Mouse (Mus musculus) urinary bladder, postnatal 4 days (tissue): ENCODE results near the gene Samd4b.

ENCODE experiments used
- DNase-seq, 2 experiments: peaks; one replicate each; pipeline ENCODE4 v3.0.0; 2021 to 2022; ENCODE audit warnings: low spot score in 2 of 2

Samd4b gene

DNA sequence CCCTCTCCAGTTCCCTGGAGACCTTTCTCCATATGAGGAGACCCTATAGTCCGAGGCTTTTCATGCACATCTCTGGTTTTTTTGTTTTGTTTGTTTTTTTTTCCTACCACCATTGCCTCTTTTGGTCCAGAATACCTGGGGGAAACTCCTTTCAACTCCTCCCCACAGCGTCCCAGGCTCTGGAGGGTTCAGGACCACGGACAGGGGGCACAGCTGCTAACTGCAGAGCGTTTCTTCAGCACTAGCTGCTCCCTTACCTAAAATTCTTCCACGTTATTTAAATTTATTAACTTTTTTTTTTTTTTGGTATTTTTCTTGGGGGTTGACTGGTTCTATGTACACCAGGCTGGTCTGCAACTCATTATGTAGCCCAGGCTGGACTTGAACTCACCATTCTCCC, 92.4 kb downstream of the Samd4b start:
- DNase-seq = no peak

DNA sequence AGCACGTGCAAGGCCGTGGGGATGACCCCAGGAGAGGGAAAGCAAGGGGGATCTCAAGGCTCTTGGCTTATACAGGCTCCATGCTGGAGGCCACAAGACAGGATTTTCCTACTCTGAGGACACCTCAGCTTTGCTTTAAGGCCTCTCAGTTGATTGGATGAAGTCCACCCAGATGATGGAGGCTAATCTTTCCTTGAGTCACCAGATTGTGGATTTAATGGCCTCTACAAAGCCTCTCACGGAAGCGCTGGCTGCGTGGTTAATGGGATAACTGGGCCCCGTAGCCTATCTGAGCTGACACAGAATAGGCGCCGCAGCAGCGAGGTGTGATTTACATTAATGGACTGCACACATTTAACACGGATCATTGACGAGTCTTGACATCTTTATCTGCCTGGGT, 102.5 kb downstream of the Samd4b start:
- no peak for DNase-seq

DNA sequence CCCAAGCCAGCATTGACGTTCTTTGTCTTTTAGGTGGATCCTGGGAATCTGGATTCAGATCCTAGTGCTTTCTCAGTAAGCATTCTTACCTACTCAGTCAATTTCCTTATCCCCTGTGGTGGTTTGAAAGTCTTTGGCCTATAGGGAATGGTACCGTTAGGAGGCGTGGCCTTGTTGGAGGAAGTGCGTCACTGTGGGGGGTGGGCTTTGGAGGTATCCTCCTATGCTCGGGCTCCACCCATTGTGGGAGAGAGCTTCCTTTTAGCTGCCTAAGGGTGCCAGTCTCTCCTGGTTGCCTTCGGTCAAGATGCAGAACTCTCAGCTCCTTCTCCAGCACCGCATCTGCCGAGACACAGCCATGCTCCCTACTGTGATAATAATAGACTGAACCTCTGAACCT, 105.6 kb downstream of the Samd4b start:
- DNase-seq = no peak

DNA sequence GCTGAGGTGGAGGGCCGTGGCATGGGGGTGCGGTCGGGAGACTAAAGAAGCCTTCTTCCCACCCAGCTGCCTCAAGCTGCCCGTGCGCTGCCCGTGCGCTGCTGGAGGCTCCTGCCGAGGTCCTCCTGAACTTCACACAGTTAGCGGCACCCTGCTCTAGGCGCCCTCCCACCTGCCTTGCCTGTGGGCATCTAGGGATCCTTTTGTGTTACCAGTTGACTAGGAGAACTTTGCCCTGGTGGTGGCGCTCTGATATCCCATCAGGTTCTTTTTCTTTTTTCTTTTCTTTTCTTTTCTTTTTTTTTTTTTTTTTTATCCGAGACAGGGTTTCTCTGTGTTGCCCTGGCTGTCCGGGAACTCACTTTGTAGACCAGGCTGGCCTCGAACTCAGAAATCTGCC, 107.0 kb downstream of the Samd4b start:
- no peak for DNase-seq

- peak in 1 of 2 experiments; percentile 62 for DNase-seq
Observed at GRCm38 (mm10) chr7:28490410-28490809, 107.5 kb downstream of the Samd4b start.

GRCm38 (mm10) chr7:28488030-28488491, 109.9 kb downstream of the Samd4b start:
- DNase-seq = no peak

GRCm38 (mm10) chr7:28484192-28484591, 113.8 kb downstream of the Samd4b start:
- no peak for DNase-seq

DNA sequence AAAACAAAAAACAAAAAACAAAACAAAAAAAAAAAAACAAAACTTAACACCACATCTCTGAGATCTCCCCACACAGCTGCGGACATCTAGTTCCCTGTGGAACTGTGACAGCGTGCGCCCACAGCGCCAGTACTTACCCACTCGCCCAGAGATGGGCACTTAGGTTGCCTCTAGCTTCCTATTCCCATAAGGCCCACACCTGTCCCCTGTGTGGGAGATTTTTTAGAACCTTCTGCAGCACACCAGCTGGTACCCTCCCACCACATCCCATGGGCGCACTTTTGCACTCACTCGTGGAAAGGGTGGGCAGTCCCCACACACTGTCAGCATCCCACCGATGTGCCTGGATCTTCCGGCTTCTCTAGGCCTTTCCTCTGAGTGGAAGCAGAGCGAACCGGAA, 115.1 kb downstream of the Samd4b start:
- DNase-seq = no peak

DNA sequence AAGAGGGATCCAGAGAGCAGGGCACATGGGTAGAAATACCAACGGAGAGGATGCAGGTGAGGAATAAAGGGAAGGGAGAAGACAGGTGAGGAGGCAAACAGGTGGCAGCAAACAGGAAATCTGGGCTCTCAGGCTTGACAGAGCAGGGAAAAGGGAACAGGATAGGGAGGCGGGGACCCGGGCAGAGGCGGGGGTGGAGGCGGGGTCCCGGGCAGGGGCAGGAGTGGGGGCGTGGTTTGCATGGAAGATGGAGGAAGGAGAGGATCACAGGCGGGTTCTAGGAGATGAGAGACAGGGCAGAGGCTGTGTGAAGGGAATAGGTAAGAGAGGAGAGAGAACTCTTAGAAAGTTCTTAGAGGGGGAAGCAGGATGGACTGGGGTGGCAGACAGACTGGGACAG, 119.1 kb downstream of the Samd4b start:
- no peak for DNase-seq

- DNase-seq = no peak
Observed at GRCm38 (mm10) chr7:28477363-28477762, 120.6 kb downstream of the Samd4b start.

GRCm38 (mm10) chr7:28476191-28476590, 121.8 kb downstream of the Samd4b start:
- DNase-seq = no peak

GRCm38 (mm10) chr7:28467213-28467751, 130.7 kb downstream of the Samd4b start:
- peak; percentile 51 to 66 for DNase-seq

DNA sequence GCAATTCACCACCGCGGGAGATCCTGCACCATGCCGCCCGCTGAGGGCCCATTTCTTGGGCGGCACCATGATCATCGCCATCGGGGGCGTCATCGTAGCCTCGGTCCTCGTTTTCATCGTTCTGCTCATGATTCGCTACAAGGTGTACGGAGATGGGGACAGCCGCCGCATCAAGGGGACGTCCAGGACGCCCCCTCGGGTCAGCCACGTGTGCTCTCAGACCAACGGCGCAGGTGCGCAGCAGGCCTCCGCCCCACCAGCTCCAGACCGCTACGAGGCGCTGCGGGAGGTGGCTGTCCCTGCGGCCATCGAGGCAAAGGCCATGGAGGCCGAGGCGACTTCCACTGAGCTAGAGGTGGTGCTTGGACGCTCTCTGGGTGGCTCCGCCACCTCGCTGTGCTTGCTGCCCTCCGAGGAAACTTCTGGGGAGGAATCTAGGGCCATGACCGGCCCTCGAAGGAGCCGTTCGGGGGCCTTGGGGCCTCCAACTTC, 131.2 kb downstream of the Samd4b start:
- no peak for DNase-seq

- DNase-seq = peak; percentile 69 to 71
Observed at GRCm38 (mm10) chr7:28464416-28465212, 133.3 kb downstream of the Samd4b start.

DNA sequence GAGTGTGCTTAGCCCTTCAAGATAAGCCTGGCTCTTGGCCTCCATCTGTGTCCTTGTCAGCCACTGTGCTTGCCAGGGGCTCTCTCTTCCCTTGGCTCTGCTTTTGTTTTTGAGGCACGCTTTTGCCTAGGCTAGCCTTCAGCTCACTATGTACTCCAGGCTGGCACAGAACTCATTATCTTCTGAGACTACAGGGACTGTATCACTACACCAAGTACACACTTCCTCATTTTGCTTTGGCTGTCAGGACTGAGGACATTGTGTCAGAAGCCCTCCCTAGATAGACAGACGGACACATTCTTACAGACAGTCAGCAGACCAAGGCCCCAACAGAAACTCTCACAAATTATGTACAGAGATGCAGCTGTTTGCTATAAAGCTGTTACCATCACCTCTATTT, 135.2 kb downstream of the Samd4b start:
- DNase-seq = no peak

- DNase-seq = no peak
Observed at GRCm38 (mm10) chr7:28460361-28460760, 137.6 kb downstream of the Samd4b start.

DNA sequence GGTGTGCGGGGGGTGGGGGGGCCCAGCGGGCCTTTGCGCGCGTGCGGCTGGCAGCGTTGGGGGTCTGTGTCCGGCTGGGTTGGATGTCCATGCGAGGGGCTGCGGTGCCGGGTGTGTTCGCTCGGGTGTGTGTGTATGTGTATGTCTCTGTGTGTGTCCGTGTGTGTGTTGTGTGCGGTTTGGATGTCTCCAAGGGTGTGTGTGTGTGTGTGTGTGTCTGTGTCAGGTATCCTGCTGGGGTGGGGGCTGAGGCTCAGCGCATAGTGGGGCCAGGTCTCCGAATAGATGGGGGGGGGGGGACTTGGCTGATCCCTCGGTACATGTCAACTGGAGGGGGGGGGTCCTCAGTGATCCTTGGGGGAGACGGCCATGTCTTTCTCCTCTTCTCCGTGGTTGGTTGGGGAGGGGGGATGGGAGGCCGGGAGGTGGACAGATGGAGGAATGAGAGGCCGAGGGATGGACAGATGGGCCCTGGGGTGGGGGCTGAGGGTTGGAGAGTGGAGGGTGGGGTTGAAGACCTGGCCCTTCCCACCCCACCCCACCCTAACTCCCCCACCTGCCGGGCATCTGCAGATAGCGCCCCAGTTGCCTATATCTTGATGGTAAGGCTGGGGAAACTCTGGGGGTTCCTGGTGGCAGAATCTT, 145.5 kb downstream of the Samd4b start:
- no peak for DNase-seq

DNA sequence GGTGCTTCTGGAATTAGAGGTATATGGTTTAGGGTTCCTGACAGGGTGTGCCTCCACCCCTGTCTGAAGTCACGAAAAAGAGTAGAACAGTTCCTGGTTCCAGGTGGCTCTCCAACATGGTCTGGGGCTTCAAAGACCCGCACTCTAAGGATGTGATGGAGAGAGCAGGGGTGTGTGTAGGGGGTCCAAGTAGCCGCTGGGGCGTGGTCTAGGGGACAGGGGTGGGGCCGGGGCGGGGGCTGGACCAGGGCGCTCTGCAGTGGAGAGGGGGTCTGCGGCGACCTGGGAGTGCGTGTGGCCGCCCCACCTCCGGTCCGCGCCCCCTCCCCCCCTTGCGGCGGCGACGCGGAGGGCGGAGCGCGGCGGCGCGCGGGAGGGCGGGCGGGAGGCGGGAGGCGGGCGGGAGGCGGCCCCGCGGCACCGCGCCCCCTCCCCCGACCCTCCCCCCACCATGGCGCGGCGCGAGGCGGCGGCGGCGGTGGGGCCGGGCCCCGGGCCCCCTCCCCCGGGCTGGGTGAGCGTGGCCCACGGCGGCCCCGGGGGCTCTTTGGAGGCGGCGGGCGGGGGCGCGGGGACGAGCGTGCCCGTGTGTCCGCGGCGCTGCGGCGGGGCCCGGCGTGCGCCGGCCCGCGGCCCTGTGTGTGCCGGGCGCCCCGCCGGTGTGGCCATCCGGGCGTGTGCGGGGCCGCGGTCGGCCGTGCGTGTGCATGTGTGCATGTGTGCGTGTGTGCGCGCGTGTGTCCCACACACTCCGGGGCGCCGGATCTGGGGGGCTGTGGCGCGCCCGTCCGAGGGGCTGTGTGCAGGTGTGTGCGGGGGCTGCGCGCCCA, 146.2 kb downstream of the Samd4b start, which contains the start of gene Lrfn1:
Gene Lrfn1 (plus strand): TSS at position 450 of the 830 bp plus-strand sequence.
- no peak for DNase-seq

DNA sequence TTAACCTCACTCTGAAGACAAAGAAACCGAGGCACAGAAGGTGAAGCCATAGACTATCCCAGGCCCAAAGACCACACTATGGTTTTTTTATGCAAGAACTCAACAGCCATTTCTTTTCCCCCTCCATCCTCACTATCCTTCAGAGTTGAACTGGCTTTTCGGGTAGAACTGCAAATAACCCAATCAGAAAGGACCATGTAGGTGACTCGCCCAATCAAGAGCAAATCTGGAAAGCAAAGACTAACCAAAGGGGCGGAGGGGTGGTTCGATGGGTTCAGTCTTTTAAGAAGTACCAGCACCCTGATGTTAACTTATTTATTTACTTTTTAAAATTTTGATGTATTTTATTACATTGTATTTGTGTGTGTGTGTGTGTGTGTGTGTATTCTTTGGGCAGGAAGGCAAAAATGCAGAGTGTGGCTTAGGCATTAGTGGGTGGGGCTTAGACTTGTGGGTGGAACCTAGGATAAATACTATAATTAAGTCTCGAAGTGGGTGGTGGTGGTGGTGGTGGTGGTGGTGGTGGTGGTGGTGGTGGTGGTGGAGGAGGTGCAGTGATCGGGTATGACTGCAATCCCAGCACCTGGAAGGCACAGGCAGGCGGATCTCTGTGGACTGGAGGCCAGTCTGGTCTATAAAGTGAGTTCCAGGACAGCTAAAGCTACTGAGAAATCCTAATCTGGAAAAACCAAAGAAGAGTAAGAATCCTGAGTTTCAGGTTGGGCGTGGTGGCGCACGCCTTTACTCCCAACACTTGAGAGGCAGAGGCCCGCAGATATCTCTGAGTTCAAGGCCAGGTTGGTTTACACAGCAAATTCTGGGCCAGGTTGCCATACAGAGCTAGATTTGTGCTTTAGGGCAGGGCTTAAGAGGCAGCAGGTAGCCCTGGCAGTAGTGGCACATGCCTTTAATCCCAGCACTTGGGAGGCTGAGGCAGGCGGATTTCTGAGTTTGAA, 149.8 kb downstream of the Samd4b start:
- DNase-seq = no peak

GRCm38 (mm10) chr7:28447101-28447830, 150.7 kb downstream of the Samd4b start:
- no peak for DNase-seq
